Mouse (Mus musculus): Measurements from ENCODE around the gene Omp.
A peak's percentile ranks its signal among the peaks of the same experiment; 100 is the strongest.

The Omp gene

DNA sequence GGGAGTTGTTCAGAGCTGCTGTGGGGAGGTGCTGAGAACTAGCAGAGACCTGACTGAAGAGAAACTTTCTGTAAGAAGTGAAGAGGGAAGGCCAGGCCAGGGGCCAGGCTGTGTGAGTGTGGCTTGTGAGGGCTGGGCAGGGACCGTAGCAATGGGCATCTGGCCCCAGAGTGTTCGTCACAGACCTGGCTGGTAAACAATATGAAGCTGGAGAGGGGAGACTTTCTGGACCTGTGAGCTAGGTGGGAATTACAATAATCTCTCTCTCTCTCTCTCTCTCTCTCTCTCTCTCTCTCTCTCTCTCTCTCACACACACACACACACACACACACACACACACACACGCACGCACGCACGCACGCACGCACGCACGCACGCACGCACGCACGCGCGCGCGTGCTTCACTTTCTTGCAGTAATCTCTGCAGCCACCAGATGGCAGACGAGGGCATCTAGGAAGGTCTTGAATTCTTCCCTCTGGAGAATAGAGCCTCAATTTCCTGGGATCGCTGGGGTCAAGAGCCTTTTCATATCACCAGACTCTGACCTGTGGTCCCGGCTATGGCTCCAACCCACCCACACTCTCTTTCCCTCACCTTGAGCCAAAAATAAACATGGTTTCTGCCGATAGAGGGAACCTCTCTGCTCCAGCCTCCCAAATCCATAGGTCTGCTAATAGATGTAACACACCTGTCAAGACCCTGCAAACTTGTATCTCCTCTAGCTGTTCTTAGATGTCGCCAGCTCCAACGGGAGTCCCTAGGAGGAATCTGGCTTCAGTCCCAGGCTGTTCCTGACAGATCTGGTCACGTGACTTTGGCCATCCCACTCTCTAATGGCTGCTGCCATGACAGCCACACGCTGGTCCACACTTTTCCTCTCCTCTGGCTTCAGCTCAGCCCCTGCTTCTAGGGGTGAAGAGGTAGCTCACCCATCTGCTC lies 42.0 kb downstream of the Omp start:
- DNase-seq (ENCODE audit: low spot score), result peak; percentile 82

DNA sequence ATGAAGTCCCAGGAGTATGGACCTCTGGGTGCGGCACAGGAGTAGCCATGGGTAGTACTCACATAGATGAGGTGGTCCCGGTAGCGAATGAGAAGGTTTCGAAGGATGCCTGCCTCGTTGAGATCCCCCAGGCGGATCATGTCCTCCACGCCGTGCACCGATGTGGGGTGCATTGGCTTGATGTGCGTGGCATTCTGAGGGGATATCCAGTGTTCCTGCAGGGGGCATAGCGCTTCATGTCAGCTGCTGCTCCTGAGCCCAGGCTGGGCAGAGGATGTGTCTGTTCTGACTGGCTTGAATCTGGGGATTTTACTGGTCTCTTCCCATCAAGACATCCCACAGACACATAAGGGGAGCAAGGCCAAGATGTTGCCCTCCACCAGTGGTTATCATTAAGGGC lies 42.8 kb downstream of the Omp start:
- DNase-seq (ENCODE audit: low spot score), result no peak

GRCm38 (mm10) chr7:98097557-98097956 lies 47.7 kb downstream of the Omp start:
- DNase-seq (ENCODE audit: low spot score), result no peak

GRCm38 (mm10) chr7:98095852-98096251 lies 49.5 kb downstream of the Omp start:
- DNase-seq (ENCODE audit: low spot score), result no peak
